Mouse (Mus musculus) brain, embryonic 14.5 days (tissue): ENCODE data around the gene Neo1.

ENCODE experiments used
- CTCF ChIP-seq: fragments of 200-500 bp; IDR thresholded peaks from 2 replicates; pipeline ENCODE4 v1.5.1; 2012; ENCODE audit warnings: inconsistent platforms, mild to moderate bottlenecking, moderate library complexity, borderline replicate concordance; ENCODE audit not compliant: insufficient read depth, insufficient read length; ENCODE audit errors: extremely low read depth
- POLR2A ChIP-seq: fragments of 200-500 bp; IDR thresholded peaks from 2 replicates; pipeline ENCODE4 v1.6.1; 2012; ENCODE audit warnings: mild to moderate bottlenecking, inconsistent platforms, borderline replicate concordance; ENCODE audit not compliant: poor library complexity, insufficient read depth, insufficient read length, severe bottlenecking; ENCODE audit errors: extremely low read depth

- TF ChIP-seq POLR2A = no peak
- TF ChIP-seq CTCF = no peak
Measured at GRCm38 (mm10) chr9:59033492-59033891, 2.7 kb downstream of the Neo1 start.
